Mouse (Mus musculus): ENCODE measurements around the gene Toe1. TPM values are rescaled to one million over a fixed set of nuclear protein-coding genes. Genes with fewer than 3 reads are reported as not detected.

Gene Toe1
- polyA plus RNA-seq, 1 experiment from 2014 or later: 33.4 TPM

GRCm38 (mm10) chr4:116781366-116781765 is 26.1 kb downstream of the Toe1 start:
- Histone ChIP-seq H3K9ac (ENCODE audit: low read depth, low read length) (no peak overlapping the region), H3K4me1 (replicated peaks; ENCODE audit: control insufficient read depth, insufficient read depth, low read length) (no peaks in the 10 kb centered on the region; the same call in 1 of the 2 replicates), H3K27ac (ENCODE audit: low read depth, low read length) (no peak overlapping the region), H3K4me2 (replicated peaks; ENCODE audit: low read depth, low read length) (no peak overlapping the region), H3K9me3 (ENCODE audit: control insufficient read depth, low read length) (no peaks in the 10 kb centered on the region), H3K27me3 (ENCODE audit: control insufficient read depth, insufficient read depth, low read length) (no peaks in the 10 kb centered on the region), H3K4me3 (ENCODE audit: low read depth, low read length) (no peak overlapping the region), H3K36me3 (ENCODE audit: control insufficient read depth, insufficient read depth, low read length) (no peaks in the 10 kb centered on the region)
- ATAC-seq (ENCODE audit: low FRiP score) (no peak), DNase-seq (ENCODE audit: low spot score) (no peak)
- WGBS: 34% methylated on average over 2 of the region's 2 CpGs

GRCm38 (mm10) chr4:116780541-116780940 is 26.9 kb downstream of the Toe1 start:
- H3K9ac ChIP-seq (ENCODE audit: low read depth, low read length): no peak overlapping the region
- no peaks in the 10 kb centered on the region for H3K27me3 ChIP-seq (ENCODE audit: control insufficient read depth, insufficient read depth, low read length)
- no peak for ATAC-seq (ENCODE audit: low FRiP score)
- H3K27ac ChIP-seq (ENCODE audit: low read depth, low read length): no peak overlapping the region
- no peak overlapping the region for H3K4me2 ChIP-seq (replicated peaks; ENCODE audit: low read depth, low read length)
- H3K4me3 ChIP-seq (ENCODE audit: low read depth, low read length): no peak overlapping the region
- DNase-seq (ENCODE audit: low spot score): no peak
- H3K36me3 ChIP-seq (ENCODE audit: control insufficient read depth, insufficient read depth, low read length): no peaks in the 10 kb centered on the region
- no peaks in the 10 kb centered on the region; the same call in 1 of the 2 replicates for H3K4me1 ChIP-seq (replicated peaks; ENCODE audit: control insufficient read depth, insufficient read depth, low read length)
- no peaks in the 10 kb centered on the region for H3K9me3 ChIP-seq (ENCODE audit: control insufficient read depth, low read length)
- WGBS: 81% methylated on average over 2 of the region's 2 CpGs

GRCm38 (mm10) chr4:116777079-116777478 is 30.4 kb downstream of the Toe1 start:
- Histone ChIP-seq H3K27ac (ENCODE audit: low read depth, low read length) (no peak overlapping the region), H3K4me2 (replicated peaks; ENCODE audit: low read depth, low read length) (no peak overlapping the region), H3K9ac (ENCODE audit: low read depth, low read length) (no peak overlapping the region), H3K4me3 (ENCODE audit: low read depth, low read length) (no peak overlapping the region), H3K9me3 (ENCODE audit: control insufficient read depth, low read length) (no peaks in the 10 kb centered on the region), H3K4me1 (replicated peaks; ENCODE audit: control insufficient read depth, insufficient read depth, low read length) (no peaks in the 10 kb centered on the region; the same call in 1 of the 2 replicates), H3K27me3 (ENCODE audit: control insufficient read depth, insufficient read depth, low read length) (no peaks in the 10 kb centered on the region), H3K36me3 (ENCODE audit: control insufficient read depth, insufficient read depth, low read length) (no peaks in the 10 kb centered on the region)
- ATAC-seq (ENCODE audit: low FRiP score) (no peak), DNase-seq (ENCODE audit: low spot score) (no peak)
- 93% methylated on average over 3 of the region's 3 CpGs for WGBS

- no peak overlapping the region for H3K4me3 ChIP-seq (ENCODE audit: low read depth, low read length)
- H3K27me3 ChIP-seq (ENCODE audit: control insufficient read depth, insufficient read depth, low read length): no peaks in the 10 kb centered on the region
- H3K4me2 ChIP-seq (replicated peaks; ENCODE audit: low read depth, low read length): no peak overlapping the region
- 87% methylated on average over 5 of the region's 5 CpGs for WGBS
- no peaks in the 10 kb centered on the region for H3K36me3 ChIP-seq (ENCODE audit: control insufficient read depth, insufficient read depth, low read length)
- no peaks in the 10 kb centered on the region for H3K4me1 ChIP-seq (replicated peaks; ENCODE audit: control insufficient read depth, insufficient read depth, low read length)
- H3K9ac ChIP-seq (ENCODE audit: low read depth, low read length): no peak overlapping the region
- ATAC-seq (ENCODE audit: low FRiP score) (no peak), DNase-seq (ENCODE audit: low spot score) (no peak)
- no peak overlapping the region for H3K27ac ChIP-seq (ENCODE audit: low read depth, low read length)
- no peaks in the 10 kb centered on the region for H3K9me3 ChIP-seq (ENCODE audit: control insufficient read depth, low read length)
Observed at GRCm38 (mm10) chr4:116776391-116776790, 31.0 kb downstream of the Toe1 start.

- no peak overlapping the region for H3K9ac ChIP-seq (ENCODE audit: low read depth, low read length)
- no peak for DNase-seq (ENCODE audit: low spot score)
- no peaks in the 10 kb centered on the region for H3K9me3 ChIP-seq (ENCODE audit: control insufficient read depth, low read length)
- no peak overlapping the region for H3K27ac ChIP-seq (ENCODE audit: low read depth, low read length)
- H3K36me3 ChIP-seq (ENCODE audit: control insufficient read depth, insufficient read depth, low read length): no peaks in the 10 kb centered on the region
- no peaks in the 10 kb centered on the region for H3K27me3 ChIP-seq (ENCODE audit: control insufficient read depth, insufficient read depth, low read length)
- H3K4me2 ChIP-seq (replicated peaks; ENCODE audit: low read depth, low read length): no peak overlapping the region
- H3K4me1 ChIP-seq (replicated peaks; ENCODE audit: control insufficient read depth, insufficient read depth, low read length): no peaks in the 10 kb centered on the region
- H3K4me3 ChIP-seq (ENCODE audit: low read depth, low read length): no peak overlapping the region
- no peak for ATAC-seq (ENCODE audit: low FRiP score)
Observed at GRCm38 (mm10) chr4:116769060-116769459, 38.4 kb downstream of the Toe1 start.

GRCm38 (mm10) chr4:116768510-116768909 is 38.9 kb downstream of the Toe1 start:
- 87% methylated on average over 5 of the region's 5 CpGs for WGBS

GRCm38 (mm10) chr4:116764001-116764400 is 43.4 kb downstream of the Toe1 start:
- WGBS: 87% methylated on average over 5 of the region's 5 CpGs
- no peaks in the 10 kb centered on the region for H3K4me1 ChIP-seq (replicated peaks; ENCODE audit: control insufficient read depth, insufficient read depth, low read length)
- H3K9ac ChIP-seq (ENCODE audit: low read depth, low read length): no peak overlapping the region
- no peaks in the 10 kb centered on the region for H3K9me3 ChIP-seq (ENCODE audit: control insufficient read depth, low read length)
- H3K27ac ChIP-seq (ENCODE audit: low read depth, low read length): no peak overlapping the region
- no peaks in the 10 kb centered on the region for H3K36me3 ChIP-seq (ENCODE audit: control insufficient read depth, insufficient read depth, low read length)
- H3K4me3 ChIP-seq (ENCODE audit: low read depth, low read length): no peak overlapping the region
- ATAC-seq (ENCODE audit: low FRiP score): no peak
- no peak for DNase-seq (ENCODE audit: low spot score)
- no peaks in the 10 kb centered on the region for H3K27me3 ChIP-seq (ENCODE audit: control insufficient read depth, insufficient read depth, low read length)
- no peak overlapping the region for H3K4me2 ChIP-seq (replicated peaks; ENCODE audit: low read depth, low read length)

More at GRCm38 (mm10) chr4:116768510-116768909, 38.9 kb downstream of the Toe1 start:
- Histone ChIP-seq H3K4me3 (ENCODE audit: low read depth, low read length) (no peak overlapping the region), H3K9ac (ENCODE audit: low read depth, low read length) (no peak overlapping the region), H3K27me3 (ENCODE audit: control insufficient read depth, insufficient read depth, low read length) (no peaks in the 10 kb centered on the region), H3K4me1 (replicated peaks; ENCODE audit: control insufficient read depth, insufficient read depth, low read length) (no peaks in the 10 kb centered on the region), H3K36me3 (ENCODE audit: control insufficient read depth, insufficient read depth, low read length) (no peaks in the 10 kb centered on the region), H3K9me3 (ENCODE audit: control insufficient read depth, low read length) (no peaks in the 10 kb centered on the region), H3K4me2 (replicated peaks; ENCODE audit: low read depth, low read length) (no peak overlapping the region), H3K27ac (ENCODE audit: low read depth, low read length) (no peak overlapping the region)
- no peak for DNase-seq (ENCODE audit: low spot score)
- no peak for ATAC-seq (ENCODE audit: low FRiP score)

GRCm38 (mm10) chr4:116761914-116762313 is 45.5 kb downstream of the Toe1 start:
- Histone ChIP-seq H3K4me3 (ENCODE audit: low read depth, low read length) (no peak overlapping the region), H3K27ac (ENCODE audit: low read depth, low read length) (no peak overlapping the region), H3K9ac (ENCODE audit: low read depth, low read length) (no peak overlapping the region), H3K36me3 (ENCODE audit: control insufficient read depth, insufficient read depth, low read length) (no peaks in the 10 kb centered on the region), H3K27me3 (ENCODE audit: control insufficient read depth, insufficient read depth, low read length) (no peaks in the 10 kb centered on the region), H3K9me3 (ENCODE audit: control insufficient read depth, low read length) (no peaks in the 10 kb centered on the region), H3K4me1 (replicated peaks; ENCODE audit: control insufficient read depth, insufficient read depth, low read length) (no peaks in the 10 kb centered on the region), H3K4me2 (replicated peaks; ENCODE audit: low read depth, low read length) (no peak overlapping the region)
- no peak for ATAC-seq (ENCODE audit: low FRiP score)
- no peak for DNase-seq (ENCODE audit: low spot score)
- WGBS: 88% methylated on average over 2 of the region's 2 CpGs

- no peaks in the 10 kb centered on the region for H3K9me3 ChIP-seq (ENCODE audit: control insufficient read depth, low read length)
- H3K4me3 ChIP-seq (ENCODE audit: low read depth, low read length): no peak overlapping the region
- no peaks in the 10 kb centered on the region for H3K4me1 ChIP-seq (replicated peaks; ENCODE audit: control insufficient read depth, insufficient read depth, low read length)
- ATAC-seq (ENCODE audit: low FRiP score) (no peak), DNase-seq (ENCODE audit: low spot score) (no peak)
- WGBS: 95% methylated on average over 2 of the region's 2 CpGs
- H3K36me3 ChIP-seq (ENCODE audit: control insufficient read depth, insufficient read depth, low read length): no peaks in the 10 kb centered on the region
- no peak overlapping the region for H3K9ac ChIP-seq (ENCODE audit: low read depth, low read length)
- no peak overlapping the region for H3K27ac ChIP-seq (ENCODE audit: low read depth, low read length)
- no peak overlapping the region for H3K4me2 ChIP-seq (replicated peaks; ENCODE audit: low read depth, low read length)
- H3K27me3 ChIP-seq (ENCODE audit: control insufficient read depth, insufficient read depth, low read length): no peaks in the 10 kb centered on the region
Observed at GRCm38 (mm10) chr4:116749750-116750149, 57.7 kb downstream of the Toe1 start.
